Mouse (Mus musculus): Measurements from ENCODE around the gene Ednra. TPM values are rescaled to one million over a fixed set of nuclear protein-coding genes. Genes with fewer than 3 reads are reported as not detected.

Ednra gene
- polyA plus RNA-seq, 1 experiment, result 2.1 TPM

DNA sequence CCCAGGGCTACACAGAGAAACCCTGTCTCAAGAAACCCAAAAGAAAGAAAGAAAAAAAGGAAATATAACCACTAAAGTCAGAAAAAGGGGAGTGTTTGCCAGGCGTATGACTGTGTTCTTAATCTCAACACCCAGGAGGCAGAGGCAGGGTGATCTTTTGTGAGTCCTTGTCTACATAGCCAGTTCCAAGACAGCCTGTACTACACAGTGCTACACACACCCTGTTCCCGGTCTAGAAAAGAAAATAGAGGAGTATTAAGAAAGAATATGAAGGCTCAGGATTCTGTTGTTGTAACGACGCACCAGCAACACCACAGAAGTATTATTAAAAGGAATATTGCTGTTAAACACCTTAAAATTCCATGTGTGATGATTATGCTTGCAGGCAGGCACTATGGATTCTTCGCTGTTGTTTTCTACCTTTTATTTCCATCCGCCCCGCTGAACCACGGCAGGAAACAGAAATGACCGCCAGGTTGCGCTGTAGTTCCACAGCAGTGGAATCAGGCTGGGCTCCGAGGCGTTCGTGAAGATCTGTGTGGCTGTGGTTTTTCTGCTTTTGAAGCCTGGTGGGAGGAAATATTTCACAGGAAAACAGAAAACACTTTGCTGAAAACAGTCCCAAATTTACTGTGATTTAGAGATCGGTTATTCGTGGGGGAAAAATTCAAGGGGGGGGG lies 94.3 kb downstream of the Ednra start:
- H3K4me1 ChIP-seq (ENCODE audit: control insufficient read depth, insufficient read depth, low read length), result no peaks in the 10 kb centered on the region
- H3K27ac ChIP-seq (ENCODE audit: control insufficient read depth, insufficient read depth, low read depth, low read length, poor library complexity), result no peak overlapping the region
- no peak overlapping the region for H3K4me3 ChIP-seq (replicated peaks; ENCODE audit: control insufficient read depth, low read depth, low read length)
- WGBS, result 19% methylated on average over 15 of the region's 15 CpGs
- TF ChIP-seq POLR2A (IDR thresholded peaks at IDR 0.05; ENCODE audit: borderline replicate concordance, control insufficient read depth, low read depth, low read length), result no peak
- peak; percentile 86 for TF ChIP-seq CTCF (IDR thresholded peaks at IDR 0.05; ENCODE audit: control insufficient read depth, insufficient read depth, low read length)

GRCm38 (mm10) chr8:77623677-77624209 lies 100.5 kb downstream of the Ednra start:
- H3K27ac ChIP-seq (ENCODE audit: control insufficient read depth, insufficient read depth, low read depth, low read length, poor library complexity), result no peak overlapping the region
- TF ChIP-seq CTCF (IDR thresholded peaks at IDR 0.05; ENCODE audit: control insufficient read depth, insufficient read depth, low read length) (no peak), POLR2A (IDR thresholded peaks at IDR 0.05; ENCODE audit: borderline replicate concordance, control insufficient read depth, low read depth, low read length) (no peak)
- H3K4me1 ChIP-seq (ENCODE audit: control insufficient read depth, insufficient read depth, low read length), result no peaks in the 10 kb centered on the region
- WGBS, result 59% methylated on average over 7 of the region's 7 CpGs
- H3K4me3 ChIP-seq (replicated peaks; ENCODE audit: control insufficient read depth, low read depth, low read length), result no peak overlapping the region

- TF ChIP-seq CTCF (IDR thresholded peaks at IDR 0.05; ENCODE audit: control insufficient read depth, insufficient read depth, low read length), result no peak
- no peak for TF ChIP-seq POLR2A (IDR thresholded peaks at IDR 0.05; ENCODE audit: borderline replicate concordance, control insufficient read depth, low read depth, low read length)
- Histone ChIP-seq H3K4me1 (ENCODE audit: control insufficient read depth, insufficient read depth, low read length) (no peaks in the 10 kb centered on the region), H3K27ac (ENCODE audit: control insufficient read depth, insufficient read depth, low read depth, low read length, poor library complexity) (no peak overlapping the region), H3K4me3 (replicated peaks; ENCODE audit: control insufficient read depth, low read depth, low read length) (no peak overlapping the region)
- WGBS, result 77% methylated on average over 2 of the region's 2 CpGs
These were observed 106.3 kb downstream of the Ednra start for GRCm38 (mm10) chr8:77617916-77618315.

Other genes starting within 250 kb of the Ednra start
- 6.4 and 11.8 TPM in 2 replicates for gene Arhgap10, start 206.5 kb downstream of the Ednra start, polyA plus RNA-seq (2011; ENCODE audit: insufficient read depth, insufficient read length, low replicate concordance, missing spikeins)
- 5.3 and 15.1 TPM in 2 replicates for gene Prmt9, start 175.1 kb downstream of the Ednra start, polyA plus RNA-seq (2011; ENCODE audit: insufficient read depth, insufficient read length, low replicate concordance, missing spikeins)
- 3.0 and 10.7 TPM in 2 replicates for gene Tmem184c, start 113.8 kb downstream of the Ednra start, polyA plus RNA-seq (2011; ENCODE audit: insufficient read depth, insufficient read length, low replicate concordance, missing spikeins)